In genomic region chr3:85341103-85341860, GRCm38 (mm10) we compare ENCODE assay signal across 9 mouse cellular contexts.
A peak's percentile ranks its signal among the peaks of the same experiment; 100 is the strongest.
DNase-seq lines count a peak whose midpoint lies in the region; ATAC-seq and TF ChIP-seq lines count a peak whose summit lies in the region.
"Had no signal": no experiment of that assay in that cellular context is flagged by ENCODE, and none has a peak within 500 bp of the region (broad histone marks: within the 10 kb centered on the region; RNA-seq: fewer than 3 reads in every experiment).

No protein-coding gene starts in this region.

- DNase-seq in forebrain, embryonic 14.5 days (ENCODE audit: low spot score), result peak; percentile 8
- DNase-seq in forebrain, embryonic 10.5 days (ENCODE audit: extremely low spot score, low spot score), result no peak
- DNase-seq in lung, embryonic 14.5 days, result peak; percentile 58
- no peak for DNase-seq in lung, postnatal 36 days
- DNase-seq in embryonic facial prominence, embryonic 10.5 days (ENCODE audit: low spot score), result peak; percentile 26
- DNase-seq in neural tube, embryonic 11.5 days (ENCODE audit: low spot score), result peak; percentile 48
- no peak for DNase-seq in ovary, postnatal 10 days (ENCODE audit: low spot score)
- DNase-seq: liver, embryonic 13.5 days had no signal

- 89% methylated on average over 12 of the region's 12 CpGs for WGBS in forebrain, embryonic 14.5 days
- WGBS in forebrain, embryonic 10.5 days, result 92% methylated on average over 12 of the region's 12 CpGs
- WGBS in lung, embryonic 14.5 days, result 46% methylated on average over 12 of the region's 12 CpGs
- WGBS in embryonic facial prominence, embryonic 10.5 days, result 86% methylated on average over 12 of the region's 12 CpGs
- 55% methylated on average over 12 of the region's 12 CpGs for WGBS in neural tube, embryonic 11.5 days
- 89% methylated on average over 12 of the region's 12 CpGs for WGBS in forebrain, embryonic 16.5 days

- no peak overlapping the region for H3K4me2 ChIP-seq in forebrain, embryonic 14.5 days (ENCODE audit: low read length)
- H3K4me2 ChIP-seq in lung, embryonic 14.5 days, result no peak overlapping the region
- H3K4me2 ChIP-seq in neural tube, embryonic 11.5 days (ENCODE audit: low read depth), result no peak overlapping the region
- no peak overlapping the region for H3K4me2 ChIP-seq in forebrain, embryonic 16.5 days (ENCODE audit: low read length)
- H3K4me2 ChIP-seq: liver, embryonic 13.5 days had no signal

- no peaks in the 10 kb centered on the region for H3K9me3 ChIP-seq in forebrain, embryonic 14.5 days (replicated peaks; ENCODE audit: control insufficient read depth, low read length)
- H3K9me3 ChIP-seq in forebrain, embryonic 10.5 days, result no peaks in the 10 kb centered on the region
- no peaks in the 10 kb centered on the region for H3K9me3 ChIP-seq in lung, embryonic 14.5 days (ENCODE audit: low read depth, low read length)
- no peaks in the 10 kb centered on the region for H3K9me3 ChIP-seq in embryonic facial prominence, embryonic 10.5 days
- no peaks in the 10 kb centered on the region for H3K9me3 ChIP-seq in neural tube, embryonic 11.5 days (ENCODE audit: control insufficient read depth, low read length)
- no peaks in the 10 kb centered on the region for H3K9me3 ChIP-seq in forebrain, embryonic 16.5 days (ENCODE audit: control insufficient read depth, low read length)
- H3K9me3 ChIP-seq: liver, embryonic 13.5 days had no signal

- no peak overlapping the region for H3K9ac ChIP-seq in forebrain, embryonic 14.5 days (ENCODE audit: low read length)
- H3K9ac ChIP-seq in lung, embryonic 14.5 days, result no peak overlapping the region
- H3K9ac ChIP-seq in neural tube, embryonic 11.5 days (ENCODE audit: low read length), result no peak overlapping the region
- no peak overlapping the region for H3K9ac ChIP-seq in forebrain, embryonic 16.5 days (replicated peaks; ENCODE audit: low read depth, low read length)
- H3K9ac ChIP-seq: liver, embryonic 13.5 days had no signal

- ATAC-seq in forebrain, embryonic 14.5 days, result no peak
- peak; percentile 83 for ATAC-seq in lung, embryonic 14.5 days (ENCODE audit: insufficient read depth)
- ATAC-seq in neural tube, embryonic 11.5 days (ENCODE audit: insufficient read depth, low FRiP score, low TSS enrichment), result no peak
- no peak for ATAC-seq in forebrain, embryonic 16.5 days

- no peak overlapping the region for H3K27ac ChIP-seq in forebrain, embryonic 14.5 days (ENCODE audit: low read depth, low read length)
- H3K27ac ChIP-seq in forebrain, embryonic 10.5 days, result no peak overlapping the region
- no peak overlapping the region for H3K27ac ChIP-seq in lung, embryonic 14.5 days (ENCODE audit: low read depth)
- no peak overlapping the region for H3K27ac ChIP-seq in embryonic facial prominence, embryonic 10.5 days (replicated peaks)
- H3K27ac ChIP-seq in neural tube, embryonic 11.5 days (ENCODE audit: low read depth, low read length), result no peak overlapping the region
- H3K27ac ChIP-seq in forebrain, embryonic 16.5 days (ENCODE audit: low read length), result no peak overlapping the region
- H3K27ac ChIP-seq: liver, embryonic 13.5 days had no signal

- no peak for TF ChIP-seq CTCF in lung, embryonic 14.5 days (IDR thresholded peaks at IDR 0.05; ENCODE audit: low read depth)

- H3K27me3 ChIP-seq in forebrain, embryonic 14.5 days (replicated peaks; ENCODE audit: control insufficient read depth, insufficient read depth, low read length), result no peaks in the 10 kb centered on the region
- H3K27me3 ChIP-seq in forebrain, embryonic 10.5 days (ENCODE audit: poor library complexity, severe bottlenecking), result no peaks in the 10 kb centered on the region
- no peaks in the 10 kb centered on the region for H3K27me3 ChIP-seq in lung, embryonic 14.5 days (ENCODE audit: insufficient read depth, low read length)
- no peaks in the 10 kb centered on the region for H3K27me3 ChIP-seq in embryonic facial prominence, embryonic 10.5 days (replicated peaks; ENCODE audit: low read depth, poor library complexity, severe bottlenecking)
- no peaks in the 10 kb centered on the region for H3K27me3 ChIP-seq in neural tube, embryonic 11.5 days (ENCODE audit: control insufficient read depth, insufficient read depth, low read length)
- no peaks in the 10 kb centered on the region for H3K27me3 ChIP-seq in forebrain, embryonic 16.5 days (replicated peaks; ENCODE audit: control insufficient read depth, insufficient read depth, low read length)
- H3K27me3 ChIP-seq: liver, embryonic 13.5 days had no signal

- H3K4me3 ChIP-seq in forebrain, embryonic 14.5 days (ENCODE audit: low read depth, low read length), result no peak overlapping the region
- H3K4me3 ChIP-seq in forebrain, embryonic 10.5 days, result no peak overlapping the region
- H3K4me3 ChIP-seq in lung, embryonic 14.5 days (ENCODE audit: low read depth, low read length), result no peak overlapping the region
- no peak overlapping the region for H3K4me3 ChIP-seq in embryonic facial prominence, embryonic 10.5 days
- no peak overlapping the region for H3K4me3 ChIP-seq in neural tube, embryonic 11.5 days (ENCODE audit: low read depth, low read length)
- H3K4me3 ChIP-seq in forebrain, embryonic 16.5 days (replicated peaks; ENCODE audit: low read length), result no peak overlapping the region
- H3K4me3 ChIP-seq: liver, embryonic 13.5 days had no signal

- H3K36me3 ChIP-seq in forebrain, embryonic 14.5 days (ENCODE audit: control insufficient read depth, insufficient read depth, low read length), result no peaks in the 10 kb centered on the region
- H3K36me3 ChIP-seq in forebrain, embryonic 10.5 days (replicated peaks), result no peaks in the 10 kb centered on the region
- H3K36me3 ChIP-seq in lung, embryonic 14.5 days (ENCODE audit: insufficient read depth), result no peaks in the 10 kb centered on the region
- no peaks in the 10 kb centered on the region for H3K36me3 ChIP-seq in embryonic facial prominence, embryonic 10.5 days (replicated peaks)
- no peaks in the 10 kb centered on the region for H3K36me3 ChIP-seq in neural tube, embryonic 11.5 days (ENCODE audit: control insufficient read depth, insufficient read depth, low read length)
- no peaks in the 10 kb centered on the region for H3K36me3 ChIP-seq in forebrain, embryonic 16.5 days (ENCODE audit: control insufficient read depth, insufficient read depth)
- H3K36me3 ChIP-seq: liver, embryonic 13.5 days had no signal

- H3K4me1 ChIP-seq in forebrain, embryonic 14.5 days (ENCODE audit: control insufficient read depth, insufficient read depth, low read length), result peaks cover 15% of the 10 kb centered on the region
- peaks cover 36% of the 10 kb centered on the region for H3K4me1 ChIP-seq in forebrain, embryonic 10.5 days
- H3K4me1 ChIP-seq in lung, embryonic 14.5 days (ENCODE audit: insufficient read depth), result 0 out of 2 replicates have a peak, but pooled peaks cover 10% of the 10 kb centered on the region
- peaks cover 9% of the 10 kb centered on the region for H3K4me1 ChIP-seq in embryonic facial prominence, embryonic 10.5 days
- H3K4me1 ChIP-seq in neural tube, embryonic 11.5 days (ENCODE audit: control insufficient read depth, insufficient read depth, low read length), result no peaks in the 10 kb centered on the region
- H3K4me1 ChIP-seq in forebrain, embryonic 16.5 days (replicated peaks; ENCODE audit: control insufficient read depth, insufficient read depth, low read length), result peaks cover 12% of the 10 kb centered on the region
- H3K4me1 ChIP-seq: liver, embryonic 13.5 days had no signal

Comparison
In these comparisons a context has a peak if more than half of its experiments do, and no peak if none do; other contexts are left out.
1. DNase-seq: peak in forebrain, embryonic 14.5 days (single experiment), lung, embryonic 14.5 days (single experiment), embryonic facial prominence, embryonic 10.5 days (single experiment) and neural tube, embryonic 11.5 days (single experiment); none in forebrain, embryonic 10.5 days (single experiment), lung, postnatal 36 days (single experiment) and ovary, postnatal 10 days (single experiment).